In genomic region chr12:79924921-79925703, GRCm38 (mm10) we compare ENCODE assay signal across 8 mouse cellular contexts.
DNase-seq lines count a peak whose midpoint lies in the region; ATAC-seq lines count a peak whose summit lies in the region.

No protein-coding gene starts in this region.

- DNase-seq in spleen, postnatal 36 days (ENCODE audit: low spot score in 2 of 2), result peak; percentile 34 to 43
- no peak for DNase-seq in spleen, postnatal 14 days (ENCODE audit: low spot score in 2 of 2)
- DNase-seq in forebrain, embryonic 11.5 days (ENCODE audit: low spot score), result peak; percentile 82
- DNase-seq in right cerebral cortex, postnatal 4 days, result peak; percentile 52
- no peak for DNase-seq in gastrocnemius, adult 18-20 months (ENCODE audit: low spot score)

- peak overlapping the region; percentile 98 for H3K27ac ChIP-seq in forebrain, embryonic 11.5 days (ENCODE audit: low read depth, low read length)
- H3K27ac ChIP-seq in hindbrain, embryonic 16.5 days (ENCODE audit: low read depth, low read length), result peak overlapping the region; percentile 90
- peak overlapping the region; percentile 86 for H3K27ac ChIP-seq in limb, embryonic 13.5 days

- H3K9me3 ChIP-seq in forebrain, embryonic 11.5 days (ENCODE audit: control insufficient read depth, low read length), result peaks cover 1% of the 10 kb centered on the region; the same call in 1 of the 2 replicates
- no peaks in the 10 kb centered on the region for H3K9me3 ChIP-seq in hindbrain, embryonic 16.5 days (ENCODE audit: control insufficient read depth, low read length)
- H3K9me3 ChIP-seq in limb, embryonic 13.5 days, result 0 out of 2 replicates have a peak, but pooled peaks cover 3% of the 10 kb centered on the region

- peak overlapping the region; percentile 49 for H3K4me2 ChIP-seq in forebrain, embryonic 11.5 days (ENCODE audit: low read depth, low read length, severe bottlenecking)
- H3K4me2 ChIP-seq in hindbrain, embryonic 16.5 days (ENCODE audit: low read length), result peak overlapping the region; percentile 20
- peak overlapping the region; percentile 43 for H3K4me2 ChIP-seq in limb, embryonic 13.5 days (replicated peaks)

- H3K4me3 ChIP-seq in forebrain, embryonic 11.5 days (ENCODE audit: low read depth, low read length), result peak overlapping the region; percentile 16; the same call in 1 of the 2 replicates
- no peak overlapping the region for H3K4me3 ChIP-seq in hindbrain, embryonic 16.5 days (ENCODE audit: low read length)
- no peak overlapping the region for H3K4me3 ChIP-seq in limb, embryonic 13.5 days

- ATAC-seq in forebrain, embryonic 11.5 days (replicated peaks; ENCODE audit: low FRiP score), result peak; percentile 87
- peak; percentile 88 for ATAC-seq in hindbrain, embryonic 16.5 days
- 0 out of 2 replicates have a peak, but pooled peaks have one; percentile 26 for ATAC-seq in limb, embryonic 13.5 days (ENCODE audit: low FRiP score, low read depth)
- ATAC-seq in erythroblast, adult 5-6 weeks (replicated peaks; ENCODE audit: low FRiP score, poor library complexity, severe bottlenecking), result no peak

- 2% methylated on average over 16 of the region's 16 CpGs for WGBS in forebrain, embryonic 11.5 days
- WGBS in hindbrain, embryonic 16.5 days, result 2% methylated on average over 16 of the region's 16 CpGs
- 9% methylated on average over 16 of the region's 16 CpGs for WGBS in limb, embryonic 13.5 days

- no peaks in the 10 kb centered on the region for H3K36me3 ChIP-seq in forebrain, embryonic 11.5 days (ENCODE audit: control insufficient read depth, insufficient read depth, low read length)
- no peaks in the 10 kb centered on the region for H3K36me3 ChIP-seq in hindbrain, embryonic 16.5 days (ENCODE audit: control insufficient read depth, insufficient read depth, low read length)
- H3K36me3 ChIP-seq in limb, embryonic 13.5 days, result no peaks in the 10 kb centered on the region

- H3K4me1 ChIP-seq in forebrain, embryonic 11.5 days (replicated peaks; ENCODE audit: control insufficient read depth, insufficient read depth, low read length), result peaks cover 41% of the 10 kb centered on the region
- peaks cover 37% of the 10 kb centered on the region for H3K4me1 ChIP-seq in hindbrain, embryonic 16.5 days (ENCODE audit: control insufficient read depth, insufficient read depth, low read depth, low read length)
- peaks cover 74% of the 10 kb centered on the region for H3K4me1 ChIP-seq in limb, embryonic 13.5 days

- H3K27me3 ChIP-seq in forebrain, embryonic 11.5 days (ENCODE audit: control insufficient read depth, insufficient read depth, low read length), result no peaks in the 10 kb centered on the region
- H3K27me3 ChIP-seq in hindbrain, embryonic 16.5 days (replicated peaks; ENCODE audit: control insufficient read depth, insufficient read depth, low read length), result no peaks in the 10 kb centered on the region
- H3K27me3 ChIP-seq in limb, embryonic 13.5 days, result no peaks in the 10 kb centered on the region

- H3K9ac ChIP-seq in forebrain, embryonic 11.5 days (ENCODE audit: low read length), result peak overlapping the region; percentile 62
- H3K9ac ChIP-seq in hindbrain, embryonic 16.5 days (ENCODE audit: low read depth, low read length), result peak overlapping the region; percentile 42
- peak overlapping the region; percentile 51 for H3K9ac ChIP-seq in limb, embryonic 13.5 days

Comparison
In these comparisons a context has a peak if more than half of its experiments do, and no peak if none do; other contexts are left out.
1. DNase-seq: peak in spleen, postnatal 36 days (2 of 2), forebrain, embryonic 11.5 days (single experiment) and right cerebral cortex, postnatal 4 days (single experiment); none in spleen, postnatal 14 days (0 of 2) and gastrocnemius, adult 18-20 months (single experiment).
2. Peak in every context shown above with its lines, with median percentiles within 50 percentile points of each other: H3K27ac ChIP-seq, H3K4me2 ChIP-seq and H3K9ac ChIP-seq.